Comparison of ENCODE assay signal across 30 mouse cellular contexts in the genomic region with DNA sequence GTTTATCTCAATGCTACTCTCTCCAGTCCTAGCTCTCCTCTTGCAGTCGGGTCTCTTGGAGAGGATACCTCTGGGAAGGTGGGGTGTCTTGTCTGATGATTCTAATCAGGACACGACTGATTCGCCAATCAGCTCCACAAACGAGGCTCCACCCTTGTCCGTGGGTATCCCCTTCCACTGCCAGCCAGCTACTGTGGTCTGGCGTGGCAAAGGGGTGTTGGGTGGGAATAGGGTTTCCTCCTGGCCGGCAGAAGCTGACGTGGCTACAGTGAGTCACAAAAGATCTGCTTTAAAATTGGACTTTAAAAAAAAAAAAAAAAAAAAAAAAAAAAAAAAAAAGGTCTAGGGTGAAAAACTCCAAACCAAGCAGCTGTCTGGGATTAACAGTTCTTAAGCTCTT. TPM values are rescaled to one million over a fixed set of nuclear protein-coding genes. Genes with fewer than 3 reads are reported as not detected.
DNase-seq lines count a peak whose midpoint lies in the region; ATAC-seq and TF ChIP-seq lines count a peak whose summit lies in the region.
"Had no signal": no experiment of that assay in that cellular context is flagged by ENCODE, and none has a peak within 500 bp of the region (broad histone marks: within the 10 kb centered on the region; RNA-seq: fewer than 3 reads in every experiment).

No protein-coding gene starts in this region.

- no peak overlapping the region for H3K4me2 ChIP-seq in CH12.LX (ENCODE audit: insufficient read depth, low read depth, poor library complexity, severe bottlenecking)
- no peak overlapping the region for H3K4me2 ChIP-seq in midbrain, embryonic 16.5 days (ENCODE audit: low read length)
- H3K4me2 ChIP-seq: embryonic facial prominence, embryonic 12.5 days; forebrain, embryonic 12.5 days had no signal

- dilution Hi-C loops in CH12.LX (cut with MboI; ENCODE audit: extremely low pct_ligation_motif_present, extremely low pct_unique_long_range_greater_than_20kb, low sequenced_read_pairs) = no loop called here

- no peaks in the 10 kb centered on the region for H3K79me2 ChIP-seq in CH12.LX (replicated peaks; ENCODE audit: control insufficient read depth, extremely low read depth, insufficient read depth, poor library complexity, severe bottlenecking)

- TF ChIP-seq CTCF in CH12.LX (conservative IDR thresholded peaks at IDR 0.05 in 1 of 2, IDR thresholded peaks at IDR 0.05 in 1 of 2; ENCODE audit: low read depth in 2 of 2, low read length in 2 of 2) = no peak

- no peak for TF ChIP-seq POLR2A in CH12.LX (IDR thresholded peaks at IDR 0.05; ENCODE audit: low read depth, low read length)

- 82% methylated on average over 8 of the region's 8 CpGs for WGBS in forebrain, embryonic 10.5 days
- WGBS in midbrain, embryonic 16.5 days = 84% methylated on average over 8 of the region's 8 CpGs

- TF ChIP-seq RAD21 in CH12.LX (IDR thresholded peaks at IDR 0.05; ENCODE audit: low read depth, low read length) = no peak

- no peak overlapping the region for H3K9ac ChIP-seq in CH12.LX (ENCODE audit: insufficient read depth, low read depth)
- H3K9ac ChIP-seq in midbrain, embryonic 16.5 days (ENCODE audit: low read depth, low read length) = no peak overlapping the region
- H3K9ac ChIP-seq: embryonic facial prominence, embryonic 12.5 days; forebrain, embryonic 12.5 days had no signal

- TF ChIP-seq EP300 in CH12.LX (IDR thresholded peaks at IDR 0.05; ENCODE audit: low read length) = no peak

- H3K9me3 ChIP-seq in CH12.LX (replicated peaks; ENCODE audit: low read length) = no peaks in the 10 kb centered on the region
- H3K9me3 ChIP-seq in forebrain, embryonic 10.5 days = no peaks in the 10 kb centered on the region
- no peaks in the 10 kb centered on the region for H3K9me3 ChIP-seq in midbrain, embryonic 16.5 days (replicated peaks; ENCODE audit: control insufficient read depth, low read length, poor library complexity, severe bottlenecking)
- H3K9me3 ChIP-seq: embryonic facial prominence, embryonic 10.5 days; embryonic facial prominence, embryonic 12.5 days; forebrain, embryonic 12.5 days had no signal

- no peak for ATAC-seq in erythroblast, adult 5-6 weeks (replicated peaks; ENCODE audit: low FRiP score, poor library complexity, severe bottlenecking)
- no peak for ATAC-seq in midbrain, embryonic 16.5 days
- ATAC-seq: activated CD4-positive, CD25-positive, alpha-beta regulatory T cell, adult 4 months; CD4-positive, CD25-positive, alpha-beta regulatory T cell, adult 4 months; forebrain, embryonic 14.5 days; forebrain, embryonic 16.5 days; Patski had no signal

- no peaks in the 10 kb centered on the region for H3K36me3 ChIP-seq in CH12.LX (replicated peaks in 1 of 2; ENCODE audit: control insufficient read depth in 1 of 2, insufficient read depth in 1 of 2, low read length in 1 of 2)
- H3K36me3 ChIP-seq in forebrain, embryonic 10.5 days (replicated peaks) = no peaks in the 10 kb centered on the region
- no peaks in the 10 kb centered on the region for H3K36me3 ChIP-seq in midbrain, embryonic 16.5 days (ENCODE audit: control insufficient read depth, insufficient read depth, low read length)
- H3K36me3 ChIP-seq: embryonic facial prominence, embryonic 10.5 days; embryonic facial prominence, embryonic 12.5 days; forebrain, embryonic 12.5 days had no signal

- in situ Hi-C loops in CH12.LX (cut with MboI; ENCODE audit: low pct_ligation_motif_present, low pct_unique_long_range_greater_than_20kb, low sequenced_read_pairs) = no loop called here

- DNase-seq in 3T3-L1 (ENCODE audit: low read depth, low spot score) = peak; percentile 42
- DNase-seq in CH12.LX (ENCODE audit: extremely low read depth) = no peak
- DNase-seq in fibroblast of lung, adult 2 months (ENCODE audit: low read depth) = peak; percentile 5
- DNase-seq in forebrain, embryonic 10.5 days (ENCODE audit: extremely low spot score, low spot score) = no peak
- no peak for DNase-seq in spleen, adult 18-20 months
- DNase-seq: adrenal gland, adult 8-10 months; adrenal gland, postnatal 14 days; adrenal gland, postnatal 36 days; B cell, adult 2 months; cerebellum, adult 11-12 months; cerebellum, adult 2 months; cerebellum, adult 9-10 months; cerebellum, postnatal 10 days; cerebellum, postnatal 25 days had no signal

- no peak overlapping the region for H3K27ac ChIP-seq in CH12.LX (ENCODE audit: insufficient read depth, low read depth)
- no peak overlapping the region for H3K27ac ChIP-seq in forebrain, embryonic 10.5 days
- H3K27ac ChIP-seq in midbrain, embryonic 16.5 days (ENCODE audit: low read length) = no peak overlapping the region
- H3K27ac ChIP-seq: embryonic facial prominence, embryonic 10.5 days; embryonic facial prominence, embryonic 12.5 days; forebrain, embryonic 12.5 days had no signal

- H3K4me1 ChIP-seq in CH12.LX (ENCODE audit: control insufficient read depth in 1 of 2, insufficient read depth in 2 of 2) = peaks cover 4 to 35% of the 10 kb centered on the region in 2 experiments; a peak in 3 of 4 replicates
- no peaks in the 10 kb centered on the region for H3K4me1 ChIP-seq in forebrain, embryonic 10.5 days
- H3K4me1 ChIP-seq in midbrain, embryonic 16.5 days (ENCODE audit: control insufficient read depth, insufficient read depth, low read length) = no peaks in the 10 kb centered on the region
- H3K4me1 ChIP-seq: embryonic facial prominence, embryonic 12.5 days; forebrain, embryonic 12.5 days had no signal

- no peaks in the 10 kb centered on the region for H3K27me3 ChIP-seq in CH12.LX (replicated peaks)
- H3K27me3 ChIP-seq in forebrain, embryonic 10.5 days (ENCODE audit: poor library complexity, severe bottlenecking) = peaks cover 6% of the 10 kb centered on the region; the same call in 1 of the 2 replicates
- no peaks in the 10 kb centered on the region for H3K27me3 ChIP-seq in midbrain, embryonic 16.5 days (ENCODE audit: control insufficient read depth, insufficient read depth, low read depth, low read length)
- H3K27me3 ChIP-seq: forebrain, embryonic 12.5 days had no signal

- H3K4me3 ChIP-seq in CH12.LX (replicated peaks in 1 of 3; ENCODE audit: low read depth in 2 of 3, low read length in 2 of 3, poor library complexity in 1 of 3) = no peak overlapping the region
- H3K4me3 ChIP-seq in forebrain, embryonic 10.5 days = no peak overlapping the region
- no peak overlapping the region for H3K4me3 ChIP-seq in midbrain, embryonic 16.5 days (ENCODE audit: low read depth, low read length)
- H3K4me3 ChIP-seq: embryonic facial prominence, embryonic 10.5 days; embryonic facial prominence, embryonic 12.5 days; erythroblast, embryonic 14.5 days; forebrain, embryonic 12.5 days had no signal

TF ChIP-seq in CH12.LX, 34 proteins besides CTCF, POLR2A, EP300 and RAD21:
- TF ChIP-seq ZNF384 (IDR thresholded peaks at IDR 0.05; ENCODE audit: low read depth, low read length) (peak; percentile 52), KAT2A (IDR thresholded peaks at IDR 0.05; ENCODE audit: insufficient replicate concordance, low read length) (no peak)

RNA-seq across cellular contexts. Expression of a gene that starts 14.0 kb away (rescaled TPM):
- total RNA-seq in CH12.LX (2012; rRNA removed) = 0.13 TPM in 1 of 2 replicates, not detected in the other
- not detected in 2 replicates for total RNA-seq in CH12.LX (2014; rRNA removed)
- polyA plus RNA-seq in CH12.LX (2012; ENCODE audit: insufficient read length, low read depth) = not detected in 2 replicates
- 1.3 and 2.2 TPM in 2 replicates for polyA plus RNA-seq in forebrain, embryonic 10.5 days (2016; fragmentation: Nextera tagmentation; extraction: Ambion mirVana)
- total RNA-seq in erythroblast, adult 5-6 weeks (2015; ENCODE audit: low replicate concordance) = not detected in 2 replicates
- total RNA-seq in erythroblast, adult 5-6 weeks (2017; ENCODE audit: low replicate concordance) = not detected in 2 replicates
- 4.7 and 4.8 TPM in 2 replicates for polyA plus RNA-seq in midbrain, embryonic 16.5 days (2015; fragmentation: Nextera tagmentation; extraction: Ambion mirVana)
- total RNA-seq: MEL had no signal
- polyA plus RNA-seq: activated CD4-positive, CD25-positive, alpha-beta regulatory T cell, adult 4 months; CD4-positive, CD25-positive, alpha-beta regulatory T cell, adult 4 months had no signal

RNA-seq across cellular contexts. Expression of a gene that starts 14.2 kb away (rescaled TPM):
- total RNA-seq in CH12.LX (2012; rRNA removed) = not detected in 2 replicates
- total RNA-seq in CH12.LX (2014; rRNA removed) = not detected in 2 replicates
- not detected in 2 replicates for polyA plus RNA-seq in CH12.LX (2012; ENCODE audit: insufficient read length, low read depth)
- 0.11 TPM in 1 of 2 replicates, not detected in the other for polyA plus RNA-seq in forebrain, embryonic 10.5 days (2016; fragmentation: Nextera tagmentation; extraction: Ambion mirVana)
- not detected in 2 replicates for total RNA-seq in erythroblast, adult 5-6 weeks (2015; ENCODE audit: low replicate concordance)
- total RNA-seq in erythroblast, adult 5-6 weeks (2017; ENCODE audit: low replicate concordance) = not detected in 2 replicates
- 0.30 and 0.34 TPM in 2 replicates for polyA plus RNA-seq in midbrain, embryonic 16.5 days (2015; fragmentation: Nextera tagmentation; extraction: Ambion mirVana)
- total RNA-seq: MEL had no signal
- polyA plus RNA-seq: CD4-positive, CD25-positive, alpha-beta regulatory T cell, adult 4 months; cerebellum, adult 2 months; cortical plate, adult 2 months; embryonic facial prominence, embryonic 10.5 days; embryonic facial prominence, embryonic 12.5 days; erythroblast, embryonic 14.5 days; forebrain, embryonic 12.5 days; forebrain, embryonic 16.5 days; Patski had no signal

RNA-seq across cellular contexts. Expression of a gene that starts 21.5 kb away (rescaled TPM):
- not detected in 2 replicates for total RNA-seq in CH12.LX (2012; rRNA removed)
- not detected in 2 replicates for total RNA-seq in CH12.LX (2014; rRNA removed)
- not detected in 2 replicates for polyA plus RNA-seq in CH12.LX (2012; ENCODE audit: insufficient read length, low read depth)
- not detected in 2 replicates for polyA plus RNA-seq in forebrain, embryonic 10.5 days (2016; fragmentation: Nextera tagmentation; extraction: Ambion mirVana)
- total RNA-seq in erythroblast, adult 5-6 weeks (2015; ENCODE audit: low replicate concordance) = not detected in 2 replicates
- not detected in 2 replicates for total RNA-seq in erythroblast, adult 5-6 weeks (2017; ENCODE audit: low replicate concordance)
- 0.24 TPM in 1 of 2 replicates, not detected in the other for polyA plus RNA-seq in midbrain, embryonic 16.5 days (2015; fragmentation: Nextera tagmentation; extraction: Ambion mirVana)
- total RNA-seq: adrenal gland, adult 18-20 months; adrenal gland, adult 8-10 months; adrenal gland, postnatal 36 days; ES-E14; MEL had no signal
- polyA plus RNA-seq: activated CD4-positive, CD25-positive, alpha-beta regulatory T cell, adult 4 months; CD4-positive, CD25-positive, alpha-beta regulatory T cell, adult 4 months; embryonic facial prominence, embryonic 10.5 days; embryonic facial prominence, embryonic 12.5 days; embryonic facial prominence, embryonic 14.5 days; erythroblast, embryonic 14.5 days; forebrain, embryonic 12.5 days; Patski had no signal

RNA-seq across cellular contexts. Expression of a gene that starts 56.2 kb away (rescaled TPM):
- 29.6 and 33.0 TPM in 2 replicates for total RNA-seq in CH12.LX (2012; rRNA removed)
- total RNA-seq in CH12.LX (2014; rRNA removed) = 76.2 and 90.8 TPM in 2 replicates
- polyA plus RNA-seq in CH12.LX (2012; ENCODE audit: insufficient read length, low read depth) = 64.2 and 70.4 TPM in 2 replicates
- polyA plus RNA-seq in forebrain, embryonic 10.5 days (2016; fragmentation: Nextera tagmentation; extraction: Ambion mirVana) = 43.8 and 45.5 TPM in 2 replicates
- 13.6 and 16.5 TPM in 2 replicates for total RNA-seq in erythroblast, adult 5-6 weeks (2015; ENCODE audit: low replicate concordance)
- 6.8 and 17.1 TPM in 2 replicates for total RNA-seq in erythroblast, adult 5-6 weeks (2017; ENCODE audit: low replicate concordance)
- polyA plus RNA-seq in midbrain, embryonic 16.5 days (2015; fragmentation: Nextera tagmentation; extraction: Ambion mirVana) = 2.8 and 4.1 TPM in 2 replicates
- polyA plus RNA-seq: erythroblast, embryonic 14.5 days had no signal

Comparison
In these comparisons a context has a peak if more than half of its experiments do, and no peak if none do; other contexts are left out.
1. DNase-seq: peak in 3T3-L1 (single experiment) and fibroblast of lung, adult 2 months (single experiment); none in CH12.LX (single experiment), forebrain, embryonic 10.5 days (single experiment) and spleen, adult 18-20 months (0 of 2).